In the genomic region with DNA sequence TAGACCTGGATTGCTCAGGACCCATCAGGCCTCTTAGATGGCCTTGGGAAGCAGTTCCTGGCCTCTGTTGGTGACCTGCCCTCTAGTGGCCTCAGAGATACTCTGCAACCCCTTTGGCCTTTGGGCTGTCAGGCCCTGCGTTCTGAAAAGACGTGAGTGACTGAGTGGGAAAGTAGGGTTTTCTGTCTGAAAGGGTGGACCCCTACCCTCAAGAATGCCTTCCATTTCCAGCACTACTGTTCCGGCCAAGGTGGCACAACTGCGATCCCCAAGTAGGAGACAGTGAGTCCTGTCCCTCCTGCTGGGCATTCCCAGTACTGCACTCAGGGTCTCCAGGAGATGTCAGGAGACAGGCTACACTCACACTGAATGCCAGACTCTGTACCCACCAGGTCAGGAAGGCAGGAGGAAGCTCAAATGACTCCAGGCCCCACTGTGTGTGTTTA, we compare ENCODE assay signal across 7 mouse cellular contexts. TPM values are rescaled to one million over a fixed set of nuclear protein-coding genes. Genes with fewer than 3 reads are reported as not detected.
A peak's percentile ranks its signal among the peaks of the same experiment; 100 is the strongest.
DNase-seq lines count a peak whose midpoint lies in the region; ATAC-seq and TF ChIP-seq lines count a peak whose summit lies in the region.

No protein-coding gene starts in this region.

- no peak overlapping the region for H3K4me2 ChIP-seq in hindbrain, postnatal 0 days (ENCODE audit: low read depth, low read length)
- 0 out of 2 replicates have a peak overlapping the region, but pooled peaks have one; percentile 13 for H3K4me2 ChIP-seq in midbrain, embryonic 12.5 days (replicated peaks)

- peak; percentile 45 for DNase-seq in WW6 (ENCODE audit: low read depth, low spot score)
- peak; percentile 47 to 59 for DNase-seq in cerebellum, adult 2 months
- peak; percentile 54 to 63 for DNase-seq in frontal cortex, postnatal 14 days (ENCODE audit: low spot score in 2 of 2)
- peak; percentile 70 for DNase-seq in hindbrain, postnatal 0 days (ENCODE audit: low spot score)
- DNase-seq in limb, embryonic 10.5 days (ENCODE audit: low spot score) = peak; percentile 85
- peak in 1 of 2 experiments; percentile 26 for DNase-seq in spleen, adult 2 months (ENCODE audit: low read depth in 1 of 2, low spot score in 2 of 2)

- no peak overlapping the region for H3K4me3 ChIP-seq in cerebellum, adult 2 months (replicated peaks; ENCODE audit: insufficient read depth, low read depth, low read length)
- H3K4me3 ChIP-seq in hindbrain, postnatal 0 days (ENCODE audit: low read length) = no peak overlapping the region
- no peak overlapping the region for H3K4me3 ChIP-seq in limb, embryonic 10.5 days
- H3K4me3 ChIP-seq in midbrain, embryonic 12.5 days = no peak overlapping the region
- H3K4me3 ChIP-seq in spleen, adult 2 months (ENCODE audit: extremely low read depth, insufficient read depth, insufficient read length) = no peak overlapping the region

- H3K27ac ChIP-seq in cerebellum, adult 2 months (ENCODE audit: insufficient read depth, low read length) = no peak overlapping the region
- no peak overlapping the region for H3K27ac ChIP-seq in hindbrain, postnatal 0 days
- no peak overlapping the region for H3K27ac ChIP-seq in limb, embryonic 10.5 days
- no peak overlapping the region for H3K27ac ChIP-seq in midbrain, embryonic 12.5 days (replicated peaks)
- no peak overlapping the region for H3K27ac ChIP-seq in spleen, adult 2 months (ENCODE audit: insufficient read depth, low read length)

- ATAC-seq in hindbrain, postnatal 0 days = peak; percentile 71
- peak; percentile 38; the same call in 1 of the 2 replicates for ATAC-seq in midbrain, embryonic 12.5 days (ENCODE audit: low FRiP score, low read depth)

- H3K27me3 ChIP-seq in cerebellum, adult 2 months (ENCODE audit: control insufficient read depth, insufficient read depth, low read length) = no peaks in the 10 kb centered on the region
- no peaks in the 10 kb centered on the region for H3K27me3 ChIP-seq in hindbrain, postnatal 0 days (ENCODE audit: insufficient read depth, low read length)
- H3K27me3 ChIP-seq in limb, embryonic 10.5 days (ENCODE audit: low read depth, poor library complexity, severe bottlenecking) = peaks cover 15% of the 10 kb centered on the region; the same call in 1 of the 2 replicates
- H3K27me3 ChIP-seq in midbrain, embryonic 12.5 days = no peaks in the 10 kb centered on the region
- H3K27me3 ChIP-seq in spleen, adult 2 months (ENCODE audit: control insufficient read depth, insufficient read depth, low read length) = no peaks in the 10 kb centered on the region

- no peak overlapping the region for H3K9ac ChIP-seq in hindbrain, postnatal 0 days (replicated peaks; ENCODE audit: low read length)
- no peak overlapping the region for H3K9ac ChIP-seq in midbrain, embryonic 12.5 days (replicated peaks)

- no peaks in the 10 kb centered on the region for H3K4me1 ChIP-seq in cerebellum, adult 2 months (ENCODE audit: control insufficient read depth, insufficient read depth, low read length)
- H3K4me1 ChIP-seq in hindbrain, postnatal 0 days (ENCODE audit: insufficient read depth, low read length) = no peaks in the 10 kb centered on the region
- H3K4me1 ChIP-seq in limb, embryonic 10.5 days = peaks cover 24% of the 10 kb centered on the region
- H3K4me1 ChIP-seq in midbrain, embryonic 12.5 days = peaks cover 31% of the 10 kb centered on the region
- H3K4me1 ChIP-seq in spleen, adult 2 months (ENCODE audit: control insufficient read depth, insufficient read depth, insufficient read length) = no peaks in the 10 kb centered on the region

- no peak for TF ChIP-seq POLR2A in cerebellum, adult 2 months (IDR thresholded peaks at IDR 0.05; ENCODE audit: borderline replicate concordance, insufficient read depth, low read length)
- no peak for TF ChIP-seq POLR2A in spleen, adult 2 months (IDR thresholded peaks at IDR 0.05; ENCODE audit: low read depth, low read length)

- peak; percentile 76 for TF ChIP-seq CTCF in cerebellum, adult 2 months (IDR thresholded peaks at IDR 0.05; ENCODE audit: borderline replicate concordance, insufficient read depth, low read depth, low read length)
- TF ChIP-seq CTCF in hindbrain, postnatal 0 days (IDR thresholded peaks at IDR 0.05; ENCODE audit: low read depth) = peak; percentile 91
- TF ChIP-seq CTCF in spleen, adult 2 months (IDR thresholded peaks at IDR 0.05; ENCODE audit: extremely low read depth, insufficient read depth, insufficient read length, insufficient replicate concordance) = peak; percentile 37; the same call in 1 of the 2 replicates

- WGBS in cerebellum, adult 2 months = 20% methylated on average over 4 of the region's 4 CpGs
- 16% methylated on average over 4 of the region's 4 CpGs for WGBS in hindbrain, postnatal 0 days
- 6% methylated on average over 4 of the region's 4 CpGs for WGBS in limb, embryonic 10.5 days
- 11% methylated on average over 4 of the region's 4 CpGs for WGBS in midbrain, embryonic 12.5 days
- 13% methylated on average over 4 of the region's 4 CpGs for WGBS in spleen, adult 2 months

- no peaks in the 10 kb centered on the region for H3K9me3 ChIP-seq in hindbrain, postnatal 0 days (ENCODE audit: low read length)
- H3K9me3 ChIP-seq in limb, embryonic 10.5 days (replicated peaks) = no peaks in the 10 kb centered on the region
- no peaks in the 10 kb centered on the region for H3K9me3 ChIP-seq in midbrain, embryonic 12.5 days

- H3K36me3 ChIP-seq in hindbrain, postnatal 0 days (ENCODE audit: insufficient read depth, low read length) = no peaks in the 10 kb centered on the region
- H3K36me3 ChIP-seq in limb, embryonic 10.5 days = no peaks in the 10 kb centered on the region
- H3K36me3 ChIP-seq in midbrain, embryonic 12.5 days = no peaks in the 10 kb centered on the region
- no peaks in the 10 kb centered on the region for H3K36me3 ChIP-seq in spleen, adult 2 months (ENCODE audit: control insufficient read depth, insufficient read depth, low read length)

RNA-seq across cellular contexts. Expression of gene Emx1, which starts 51.8 kb away (rescaled TPM):
- polyA plus RNA-seq in cerebellum, adult 2 months (2012; rRNA removed) = 0.11 and 0.19 TPM in 2 replicates
- total RNA-seq in hindbrain, postnatal 0 days (2014; rRNA removed) = 0.52 and 0.61 TPM in 2 replicates
- 0.11 TPM in 1 of 2 replicates, not detected in the other for polyA plus RNA-seq in hindbrain, postnatal 0 days (2015; fragmentation: Nextera tagmentation; extraction: Ambion mirVana)
- polyA plus RNA-seq in limb, embryonic 10.5 days (2016; fragmentation: Nextera tagmentation; extraction: Ambion mirVana) = 1.8 and 3.9 TPM in 2 replicates
- 3.3 and 7.9 TPM in 2 replicates for polyA plus RNA-seq in midbrain, embryonic 12.5 days (2016; fragmentation: Nextera tagmentation; extraction: Ambion mirVana)
- polyA plus RNA-seq in spleen, adult 2 months (2012; rRNA removed) = not detected in 2 replicates

Comparison
In these comparisons a context has a peak if more than half of its experiments do, and no peak if none do; other contexts are left out.
1. CTCF ChIP-seq: peak in every context shown above with its lines; median percentile 91 in hindbrain, postnatal 0 days; 76 in cerebellum, adult 2 months; 37 in spleen, adult 2 months.